Mouse (Mus musculus) kidney, adult 2 months (tissue): ENCODE measurements around the gene Pbx3. TPM values are rescaled to one million over a fixed set of nuclear protein-coding genes. Genes with fewer than 3 reads are reported as not detected.

Experiments
- DNase-seq: peaks from one replicate; pipeline ENCODE4 v3.0.0; 2021
- H3K27ac ChIP-seq: fragments of 200-500 bp; 2 replicates; pipeline ENCODE4 v1.5.1; 2012; ENCODE audit warnings: low read depth, low read length, control low read depth, inconsistent platforms; ENCODE audit not compliant: insufficient read depth
- H3K27me3 ChIP-seq: fragments of 200-500 bp; replicated peaks from 2 replicates; pipeline ENCODE4 v1.6.1; 2012; ENCODE audit warnings: mild to moderate bottlenecking, moderate library complexity, low read length, inconsistent platforms; ENCODE audit not compliant: control insufficient read depth, insufficient read depth
- H3K36me3 ChIP-seq: fragments of 200-500 bp; 2 replicates; pipeline ENCODE4 v1.6.1; 2012; ENCODE audit warnings: mild to moderate bottlenecking, moderate library complexity, low read length, inconsistent platforms; ENCODE audit not compliant: control insufficient read depth, insufficient read depth
- H3K4me1 ChIP-seq: fragments of 200-500 bp; 2 replicates; pipeline ENCODE4 v1.6.1; 2011; ENCODE audit warnings: low read length; ENCODE audit not compliant: control insufficient read depth, insufficient read depth
- H3K4me3 ChIP-seq: fragments of 200-500 bp; 2 replicates; pipeline ENCODE4 v1.5.1; 2011; ENCODE audit warnings: mild to moderate bottlenecking, low read depth, low read length, control low read depth; ENCODE audit not compliant: insufficient read depth
- CTCF ChIP-seq: fragments of 200-500 bp; conservative IDR thresholded peaks from 2 replicates; pipeline ENCODE4 v1.5.1; 2011; ENCODE audit warnings: low read depth, mild to moderate bottlenecking, control low read depth, low read length, moderate library complexity, mixed read lengths; ENCODE audit not compliant: insufficient read depth, insufficient read length
- POLR2A ChIP-seq: fragments of 200-500 bp; IDR thresholded peaks from one replicate; pipeline ENCODE4 v1.6.1; 2011; ENCODE audit warnings: low read depth, low read length, control low read depth
- whole genome bisulfite sequencing: fragments of 180-500 bp; shearing (Covaris S2); methylation state at CpG from one replicate; pipeline ENCODE4 v1.1.7; 2018; 5-methylcytosine and 5-hydroxymethylcytosine counted together
- polyA plus RNA-seq: library from polyadenylated mRNA; depleted of rRNA; stranded (reverse); fragments of >200 nt; gene quantifications from 2 replicates; pipeline ENCODE4 v1.2.3, GENCODE M21; 2012

Gene Pbx3
- polyA plus RNA-seq, 1 experiment = 5.6 TPM

GRCm38 (mm10) chr2:34225470-34225869 lies 147.5 kb downstream of the Pbx3 start:
- DNase-seq = no peak
- 61% methylated on average over 6 of the region's 6 CpGs for WGBS
- TF ChIP-seq POLR2A = no peak
- no peak for TF ChIP-seq CTCF
- H3K27me3 ChIP-seq = no peaks in the 10 kb centered on the region
- H3K36me3 ChIP-seq = no peaks in the 10 kb centered on the region
- no peaks in the 10 kb centered on the region for H3K4me1 ChIP-seq
- H3K4me3 ChIP-seq = no peak overlapping the region
- H3K27ac ChIP-seq = no peak overlapping the region

- H3K27ac ChIP-seq = no peak overlapping the region
- H3K36me3 ChIP-seq = no peaks in the 10 kb centered on the region
- no peaks in the 10 kb centered on the region for H3K4me1 ChIP-seq
- no peak overlapping the region for H3K4me3 ChIP-seq
- TF ChIP-seq CTCF = no peak
- TF ChIP-seq POLR2A = no peak
- no peak for DNase-seq
- H3K27me3 ChIP-seq = no peaks in the 10 kb centered on the region
- WGBS = 91% methylated on average over 3 of the region's 3 CpGs
Observed at GRCm38 (mm10) chr2:34221477-34221876, 151.5 kb downstream of the Pbx3 start.

GRCm38 (mm10) chr2:34219150-34219549 lies 153.8 kb downstream of the Pbx3 start:
- H3K4me3 ChIP-seq = no peak overlapping the region
- no peaks in the 10 kb centered on the region for H3K4me1 ChIP-seq
- H3K27me3 ChIP-seq = no peaks in the 10 kb centered on the region
- no peak for DNase-seq
- 92% methylated on average over 1 of the region's 1 CpGs for WGBS
- no peaks in the 10 kb centered on the region for H3K36me3 ChIP-seq
- no peak overlapping the region for H3K27ac ChIP-seq
- TF ChIP-seq CTCF (no peak), POLR2A (no peak)

- 66% methylated on average over 5 of the region's 5 CpGs for WGBS
- TF ChIP-seq POLR2A = no peak
- TF ChIP-seq CTCF = no peak
Observed at GRCm38 (mm10) chr2:34217596-34217995, 155.3 kb downstream of the Pbx3 start.

GRCm38 (mm10) chr2:34215496-34215895 lies 157.4 kb downstream of the Pbx3 start:
- no peak for DNase-seq
- H3K4me1 ChIP-seq = no peaks in the 10 kb centered on the region
- H3K27me3 ChIP-seq = no peaks in the 10 kb centered on the region
- WGBS = 93% methylated on average over 5 of the region's 5 CpGs
- TF ChIP-seq CTCF = no peak
- no peak overlapping the region for H3K4me3 ChIP-seq
- no peaks in the 10 kb centered on the region for H3K36me3 ChIP-seq
- H3K27ac ChIP-seq = no peak overlapping the region

More at GRCm38 (mm10) chr2:34217596-34217995, 155.3 kb downstream of the Pbx3 start:
- no peak for DNase-seq
- no peaks in the 10 kb centered on the region for H3K4me1 ChIP-seq
- H3K27me3 ChIP-seq = no peaks in the 10 kb centered on the region
- no peak overlapping the region for H3K27ac ChIP-seq
- no peak overlapping the region for H3K4me3 ChIP-seq
- H3K36me3 ChIP-seq = no peaks in the 10 kb centered on the region

GRCm38 (mm10) chr2:34212418-34212817 lies 160.5 kb downstream of the Pbx3 start:
- TF ChIP-seq CTCF (no peak), POLR2A (no peak)
- WGBS = 98% methylated on average over 1 of the region's 1 CpGs
- Histone ChIP-seq H3K36me3 (no peaks in the 10 kb centered on the region), H3K27me3 (no peaks in the 10 kb centered on the region), H3K4me1 (no peaks in the 10 kb centered on the region), H3K4me3 (no peak overlapping the region), H3K27ac (no peak overlapping the region)
- DNase-seq = no peak

- no peak for DNase-seq
- Histone ChIP-seq H3K36me3 (no peaks in the 10 kb centered on the region), H3K4me1 (no peaks in the 10 kb centered on the region), H3K27ac (no peak overlapping the region), H3K4me3 (no peak overlapping the region), H3K27me3 (no peaks in the 10 kb centered on the region)
- TF ChIP-seq CTCF (no peak), POLR2A (no peak)
- WGBS = 95% methylated on average over 8 of the region's 8 CpGs
Observed at GRCm38 (mm10) chr2:34204797-34205196, 168.1 kb downstream of the Pbx3 start.

GRCm38 (mm10) chr2:34204325-34204724 lies 168.6 kb downstream of the Pbx3 start:
- no peak for DNase-seq
- H3K4me3 ChIP-seq = no peak overlapping the region
- no peak overlapping the region for H3K27ac ChIP-seq
- no peak for TF ChIP-seq CTCF
- TF ChIP-seq POLR2A = no peak
- H3K36me3 ChIP-seq = no peaks in the 10 kb centered on the region
- no peaks in the 10 kb centered on the region for H3K27me3 ChIP-seq
- WGBS = 100% methylated on average over 2 of the region's 2 CpGs
- no peaks in the 10 kb centered on the region for H3K4me1 ChIP-seq
